Mouse (Mus musculus) cerebellum, postnatal 36 days (tissue): ENCODE measurements around the gene Gm6760.

Experiments
- DNase-seq, 2 experiments: peaks; one replicate each; pipeline ENCODE4 v3.0.0; 2021 to 2022; ENCODE audit warnings: mixed read lengths in 2 of 2

The Gm6760 gene

DNA sequence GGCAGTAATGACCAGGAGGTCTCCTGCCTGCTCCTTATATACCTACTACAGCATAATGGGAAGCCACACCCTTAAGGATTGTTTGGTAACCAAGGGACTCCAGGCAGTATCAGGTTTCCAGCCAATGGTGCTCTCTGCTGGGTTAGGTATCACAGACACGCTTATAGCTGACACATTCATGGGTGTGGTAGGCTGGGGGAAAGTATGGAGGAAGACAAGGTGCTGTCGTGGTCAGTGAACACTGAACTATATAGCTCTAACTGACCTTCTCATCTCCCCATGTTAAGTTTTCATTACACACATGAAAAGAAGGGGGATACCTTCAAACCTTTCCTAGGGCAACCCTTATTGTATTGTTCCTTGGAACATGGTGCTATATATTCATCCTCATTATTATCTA is at the start of gene Gm6760:
Gene Gm6760 (minus strand): TSS at position 101 of the 400 bp plus-strand sequence.
- no peak for DNase-seq

DNA sequence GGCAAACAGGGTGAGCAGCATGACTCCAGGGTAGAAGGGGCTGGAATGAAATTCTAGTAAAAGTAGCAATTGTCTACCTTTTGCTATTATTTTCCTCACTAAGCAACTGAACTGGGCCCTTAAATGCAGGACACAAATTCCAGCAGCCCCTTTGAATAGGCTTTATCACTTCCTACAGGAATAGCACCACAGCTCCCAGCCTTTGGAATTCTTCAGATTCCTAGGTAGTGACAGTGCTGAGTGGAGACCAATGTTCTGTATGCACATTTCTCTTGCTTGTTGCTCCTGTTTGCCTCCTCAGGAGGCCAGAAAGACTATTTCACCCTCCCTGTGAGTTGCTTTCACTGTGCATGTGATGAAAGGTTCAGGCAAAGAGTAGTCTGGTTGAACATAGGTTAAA is 29.2 kb upstream of the Gm6760 start:
- DNase-seq, result no peak

DNA sequence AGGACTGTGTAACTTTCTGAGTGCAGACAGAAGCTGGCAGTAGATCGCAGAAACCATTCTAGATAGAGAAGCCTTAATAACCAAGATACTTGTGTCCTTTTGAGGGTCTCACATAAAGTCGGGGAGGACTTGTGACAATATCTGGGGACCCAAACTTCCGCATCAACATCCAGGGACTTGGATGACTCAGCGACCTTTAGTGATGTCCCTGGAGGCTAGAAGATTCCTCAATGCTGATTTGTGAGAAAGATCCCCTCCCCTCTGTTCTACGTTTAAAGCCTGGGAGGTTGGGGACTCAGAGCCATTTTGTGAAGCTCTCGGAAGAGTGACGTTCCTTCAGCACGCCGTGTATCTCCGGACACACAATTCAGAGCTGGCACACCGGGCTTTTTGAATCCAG is 21.2 kb upstream of the Gm6760 start, which contains the start of gene 3830417A13Rik:
Gene 3830417A13Rik (plus strand): TSS at position 301 of the 400 bp plus-strand sequence.
- no peak for DNase-seq
